Mouse (Mus musculus) urinary bladder, adult 18-20 months (tissue): ENCODE measurements at regions not wholly inside any gene's neighbourhood (a gene's known extent, or its start where the extent isn't known, plus 50 kb on each side); places are given as distances from the start of the nearest gene placed in this dataset.

Experiments
- DNase-seq, 2 experiments: peaks; one replicate each; pipeline ENCODE4 v3.0.0; 2022; ENCODE audit warnings: low spot score in 2 of 2, mixed read lengths in 2 of 2

- no peak for DNase-seq
Observed at GRCm38 (mm10) chr1:144317560-144317959, 68.5 kb upstream of the Rgs1 start.

- DNase-seq = no peak
Observed at GRCm38 (mm10) chr1:144316251-144316650, 67.2 kb upstream of the Rgs1 start.

- no peak for DNase-seq
Observed at GRCm38 (mm10) chr1:144314382-144314781, 65.3 kb upstream of the Rgs1 start.

GRCm38 (mm10) chr1:144313318-144313717, 64.3 kb upstream of the Rgs1 start:
- no peak for DNase-seq

- no peak for DNase-seq
Observed at GRCm38 (mm10) chr1:144309901-144310300, 60.9 kb upstream of the Rgs1 start.

- no peak for DNase-seq
Observed at GRCm38 (mm10) chr1:144308313-144308712, 59.3 kb upstream of the Rgs1 start.

GRCm38 (mm10) chr1:144307854-144308285, 58.8 kb upstream of the Rgs1 start:
- no peak for DNase-seq

- no peak for DNase-seq
Observed at GRCm38 (mm10) chr1:144307017-144307853, 58.2 kb upstream of the Rgs1 start.

GRCm38 (mm10) chr1:144306284-144306683, 57.2 kb upstream of the Rgs1 start:
- peak in 1 of 2 experiments; percentile 29 for DNase-seq

GRCm38 (mm10) chr1:144300670-144301069, 51.6 kb upstream of the Rgs1 start:
- DNase-seq = no peak
